10 mouse cellular contexts compared by ENCODE assay signal in the genomic region with DNA sequence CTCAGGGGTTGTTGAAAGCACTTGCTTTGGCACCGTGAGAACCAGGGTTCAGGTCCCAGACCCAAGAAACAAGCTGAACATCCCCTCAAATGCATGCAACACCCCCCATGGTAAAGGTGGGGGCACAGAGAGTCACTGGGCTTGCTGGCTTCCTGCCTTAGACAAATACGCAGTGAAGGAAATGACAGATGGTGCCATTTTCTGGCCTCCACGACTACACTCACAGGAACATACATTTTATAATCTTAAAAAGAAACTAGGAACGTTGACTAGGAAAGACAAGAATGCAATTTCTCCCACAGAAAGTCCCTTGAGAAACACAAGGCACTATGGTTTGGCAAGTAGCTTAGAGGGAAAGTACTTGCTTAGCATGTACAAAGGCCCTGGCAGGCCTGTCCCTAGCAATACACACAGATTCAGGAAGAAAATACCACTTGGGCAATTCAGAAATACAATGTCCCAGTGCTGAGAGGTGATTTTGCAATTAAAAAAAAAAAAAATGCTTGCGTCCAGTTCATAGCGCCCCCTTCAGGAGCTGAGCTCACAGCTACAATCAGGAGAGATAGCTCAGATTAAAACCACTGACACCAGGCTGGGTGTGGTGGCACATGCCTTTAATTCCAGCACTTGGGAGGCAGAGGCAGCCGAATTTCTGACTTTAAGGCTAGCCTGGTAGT. TPM values are rescaled to one million over a fixed set of nuclear protein-coding genes. Genes with fewer than 3 reads are reported as not detected.
DNase-seq lines count a peak whose midpoint lies in the region; ATAC-seq and TF ChIP-seq lines count a peak whose summit lies in the region.
"Had no signal": no experiment of that assay in that cellular context is flagged by ENCODE, and none has a peak within 500 bp of the region (broad histone marks: within the 10 kb centered on the region; RNA-seq: fewer than 3 reads in every experiment).

No protein-coding gene starts in this region.

- peak; percentile 27 for DNase-seq in CD4-positive, CD25-positive, alpha-beta regulatory T cell, adult 2 months (ENCODE audit: low read depth, low spot score)
- DNase-seq in hindbrain, postnatal 0 days (ENCODE audit: low spot score), result peak; percentile 69
- DNase-seq in 3T3-L1 (ENCODE audit: low read depth, low spot score), result peak; percentile 67
- DNase-seq in spleen, postnatal 36 days (ENCODE audit: low spot score in 2 of 2), result no peak
- DNase-seq in adrenal gland, postnatal 4 days (ENCODE audit: low spot score in 2 of 2), result no peak

- ATAC-seq in CD4-positive, CD25-positive, alpha-beta regulatory T cell, adult 4 months, result no peak
- ATAC-seq in hindbrain, postnatal 0 days, result no peak
- ATAC-seq in hindbrain, embryonic 16.5 days, result no peak

- H3K4me1 ChIP-seq in hindbrain, postnatal 0 days (ENCODE audit: insufficient read depth, low read length), result 0 out of 2 replicates have a peak, but pooled peaks cover 5% of the 10 kb centered on the region
- H3K4me1 ChIP-seq in hindbrain, embryonic 16.5 days (ENCODE audit: control insufficient read depth, insufficient read depth, low read depth, low read length), result peaks cover 25% of the 10 kb centered on the region
- peaks cover 35% of the 10 kb centered on the region for H3K4me1 ChIP-seq in brown adipose tissue, adult 24 weeks (ENCODE audit: control insufficient read depth, insufficient read depth, insufficient read length, low read length)

- H3K4me2 ChIP-seq in hindbrain, postnatal 0 days (ENCODE audit: low read depth, low read length), result no peak overlapping the region
- no peak overlapping the region for H3K4me2 ChIP-seq in hindbrain, embryonic 16.5 days (ENCODE audit: low read length)
- H3K4me2 ChIP-seq: hindbrain, embryonic 15.5 days had no signal

- H3K27me3 ChIP-seq in hindbrain, postnatal 0 days (ENCODE audit: insufficient read depth, low read length), result no peaks in the 10 kb centered on the region; the same call in 1 of the 2 replicates
- H3K27me3 ChIP-seq in hindbrain, embryonic 16.5 days (replicated peaks; ENCODE audit: control insufficient read depth, insufficient read depth, low read length), result peaks cover 12% of the 10 kb centered on the region

- peak; percentile 50 for TF ChIP-seq CTCF in hindbrain, postnatal 0 days (IDR thresholded peaks at IDR 0.05; ENCODE audit: low read depth)

- 49% methylated on average over 7 of the region's 7 CpGs for WGBS in hindbrain, postnatal 0 days
- 50% methylated on average over 7 of the region's 7 CpGs for WGBS in hindbrain, embryonic 16.5 days

- no peak overlapping the region for H3K27ac ChIP-seq in hindbrain, postnatal 0 days
- H3K27ac ChIP-seq in hindbrain, embryonic 16.5 days (ENCODE audit: low read depth, low read length), result no peak overlapping the region
- peak overlapping the region; percentile 43 for H3K27ac ChIP-seq in brown adipose tissue, adult 24 weeks (replicated peaks; ENCODE audit: low read depth, low read length)
- H3K27ac ChIP-seq: hindbrain, embryonic 15.5 days had no signal

- H3K36me3 ChIP-seq in hindbrain, postnatal 0 days (ENCODE audit: insufficient read depth, low read length), result peaks cover 22% of the 10 kb centered on the region; the same call in 1 of the 2 replicates
- H3K36me3 ChIP-seq in hindbrain, embryonic 16.5 days (ENCODE audit: control insufficient read depth, insufficient read depth, low read length), result peaks cover 18% of the 10 kb centered on the region

- H3K9me3 ChIP-seq in hindbrain, postnatal 0 days (ENCODE audit: low read length), result no peaks in the 10 kb centered on the region
- no peaks in the 10 kb centered on the region for H3K9me3 ChIP-seq in hindbrain, embryonic 16.5 days (ENCODE audit: control insufficient read depth, low read length)
- H3K9me3 ChIP-seq: hindbrain, embryonic 15.5 days had no signal

- no peak overlapping the region for H3K9ac ChIP-seq in hindbrain, postnatal 0 days (replicated peaks; ENCODE audit: low read length)
- no peak overlapping the region for H3K9ac ChIP-seq in hindbrain, embryonic 16.5 days (ENCODE audit: low read depth, low read length)
- H3K9ac ChIP-seq: hindbrain, embryonic 15.5 days had no signal

- no peak overlapping the region for H3K4me3 ChIP-seq in hindbrain, postnatal 0 days (ENCODE audit: low read length)
- H3K4me3 ChIP-seq in hindbrain, embryonic 16.5 days (ENCODE audit: low read length), result no peak overlapping the region
- no peak overlapping the region for H3K4me3 ChIP-seq in brown adipose tissue, adult 24 weeks (ENCODE audit: insufficient read depth, low read depth, low read length)
- H3K4me3 ChIP-seq: hindbrain, embryonic 15.5 days had no signal

RNA-seq across cellular contexts. Expression of a gene that starts 11.1 kb away (rescaled TPM):
- polyA plus RNA-seq in CD4-positive, CD25-positive, alpha-beta regulatory T cell, adult 4 months (2017; shearing (Covaris generic)), result not detected
- total RNA-seq in hindbrain, postnatal 0 days (2014; rRNA removed), result 6.7 and 8.0 TPM in 2 replicates
- polyA plus RNA-seq in hindbrain, postnatal 0 days (2015; fragmentation: Nextera tagmentation; extraction: Ambion mirVana), result 4.2 and 5.7 TPM in 2 replicates
- 2.0 and 2.3 TPM in 2 replicates for polyA plus RNA-seq in hindbrain, embryonic 16.5 days (2015; fragmentation: Nextera tagmentation; extraction: Ambion mirVana)
- polyA plus RNA-seq in brown adipose tissue, adult 24 weeks (2012; ENCODE audit: insufficient read depth, insufficient read length, missing spikeins), result 1.4 and 2.9 TPM in 2 replicates
- 1 to 10 TPM; 2.1 to 2.5 TPM for total RNA-seq in adrenal gland, postnatal 4 days (2021)

RNA-seq across cellular contexts. Expression of a gene that starts 11.2 kb away (rescaled TPM):
- polyA plus RNA-seq in CD4-positive, CD25-positive, alpha-beta regulatory T cell, adult 4 months (2017; shearing (Covaris generic)), result 1 to 10 TPM; 7.5 to 7.8 TPM
- 22.6 and 42.7 TPM in 2 replicates for total RNA-seq in hindbrain, postnatal 0 days (2014; rRNA removed)
- polyA plus RNA-seq in hindbrain, postnatal 0 days (2015; fragmentation: Nextera tagmentation; extraction: Ambion mirVana), result 25.9 and 29.1 TPM in 2 replicates
- 36.9 and 51.0 TPM in 2 replicates for polyA plus RNA-seq in hindbrain, embryonic 16.5 days (2015; fragmentation: Nextera tagmentation; extraction: Ambion mirVana)
- 45.0 and 52.3 TPM in 2 replicates for polyA plus RNA-seq in brown adipose tissue, adult 24 weeks (2012; ENCODE audit: insufficient read depth, insufficient read length, missing spikeins)
- total RNA-seq in adrenal gland, postnatal 4 days (2021), result 100 to 1,000 TPM in 1 of 2 experiments, 10 to 100 TPM in 1; 98.5 to 107 TPM

RNA-seq across cellular contexts. Expression of a gene that starts 32.7 kb away (rescaled TPM):
- not detected for polyA plus RNA-seq in CD4-positive, CD25-positive, alpha-beta regulatory T cell, adult 4 months (2017; shearing (Covaris generic))
- total RNA-seq in hindbrain, postnatal 0 days (2014; rRNA removed), result 115 and 116 TPM in 2 replicates
- 4.0 and 4.6 TPM in 2 replicates for polyA plus RNA-seq in hindbrain, postnatal 0 days (2015; fragmentation: Nextera tagmentation; extraction: Ambion mirVana)
- 2.6 and 2.9 TPM in 2 replicates for polyA plus RNA-seq in hindbrain, embryonic 16.5 days (2015; fragmentation: Nextera tagmentation; extraction: Ambion mirVana)
- 3.4 and 3.6 TPM in 2 replicates for polyA plus RNA-seq in brown adipose tissue, adult 24 weeks (2012; ENCODE audit: insufficient read depth, insufficient read length, missing spikeins)
- total RNA-seq in adrenal gland, postnatal 4 days (2021), result 10 to 100 TPM; 17.7 to 20.9 TPM

RNA-seq across cellular contexts. Expression of a gene that starts 50.5 kb away (rescaled TPM):
- polyA plus RNA-seq in CD4-positive, CD25-positive, alpha-beta regulatory T cell, adult 4 months (2017; shearing (Covaris generic)), result not detected
- total RNA-seq in hindbrain, postnatal 0 days (2014; rRNA removed), result 0.10 TPM in 1 of 2 replicates, not detected in the other
- 0.03 and 0.05 TPM in 2 replicates for polyA plus RNA-seq in hindbrain, postnatal 0 days (2015; fragmentation: Nextera tagmentation; extraction: Ambion mirVana)
- polyA plus RNA-seq in hindbrain, embryonic 16.5 days (2015; fragmentation: Nextera tagmentation; extraction: Ambion mirVana), result 0.05 and 0.06 TPM in 2 replicates
- not detected in 2 replicates for polyA plus RNA-seq in brown adipose tissue, adult 24 weeks (2012; ENCODE audit: insufficient read depth, insufficient read length, missing spikeins)
- under 1 TPM; 0.08 to 0.23 TPM for total RNA-seq in adrenal gland, postnatal 4 days (2021)
- total RNA-seq: left cerebral cortex, adult 18-20 months had no signal

Comparison
In these comparisons a context has a peak if more than half of its experiments do, and no peak if none do; other contexts are left out.
1. DNase-seq: peak in CD4-positive, CD25-positive, alpha-beta regulatory T cell, adult 2 months (single experiment), hindbrain, postnatal 0 days (single experiment) and 3T3-L1 (single experiment); none in spleen, postnatal 36 days (0 of 2) and adrenal gland, postnatal 4 days (0 of 2).